Mouse (Mus musculus): ENCODE measurements around the gene Csrnp3. TPM values are rescaled to one million over a fixed set of nuclear protein-coding genes. Genes with fewer than 3 reads are reported as not detected.
"Not testable (repeated sequence)": the region's sequence is repeated elsewhere in the genome, so short reads cannot be mapped to it uniquely, and the experiment has no call there.

Csrnp3 gene
- polyA plus RNA-seq, 1 experiment from 2014 or later: 8.0 TPM

DNA sequence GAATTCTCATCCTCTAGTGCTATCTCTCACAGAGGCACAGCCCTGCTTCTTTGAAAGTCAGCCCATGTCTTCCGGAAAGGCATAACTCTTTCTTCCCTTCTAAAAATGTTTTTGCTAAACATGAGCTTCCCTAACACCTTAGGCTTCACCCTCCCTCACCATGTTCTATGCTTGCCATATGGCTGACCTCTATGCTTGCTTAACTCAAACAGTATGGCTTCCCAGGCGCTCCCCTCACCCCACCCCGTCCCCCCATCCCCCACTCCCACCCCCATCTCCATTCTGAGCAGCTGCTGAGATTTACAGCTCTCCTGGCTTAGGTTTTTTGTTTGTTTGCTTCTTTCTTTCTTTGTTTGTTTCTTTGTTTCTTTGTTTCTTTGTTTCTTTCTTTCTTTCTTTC is 3.2 kb upstream of the Csrnp3 start:
- Histone ChIP-seq H3K27ac (replicated peaks) (0 out of 2 replicates have a peak overlapping the region, but pooled peaks have one; percentile 20), H3K36me3 (no peaks in the 10 kb centered on the region), H3K9me3 (replicated peaks) (no peaks in the 10 kb centered on the region), H3K27me3 (ENCODE audit: low read depth, poor library complexity, severe bottlenecking) (peaks cover 10% of the 10 kb centered on the region; the same call in 1 of the 2 replicates), H3K4me3 (no peak overlapping the region), H3K4me1 (peaks cover 28% of the 10 kb centered on the region)
- 54% methylated on average over 3 of the region's 3 CpGs for whole genome bisulfite sequencing
- peak; percentile 18 for DNase-seq (ENCODE audit: low spot score)

DNA sequence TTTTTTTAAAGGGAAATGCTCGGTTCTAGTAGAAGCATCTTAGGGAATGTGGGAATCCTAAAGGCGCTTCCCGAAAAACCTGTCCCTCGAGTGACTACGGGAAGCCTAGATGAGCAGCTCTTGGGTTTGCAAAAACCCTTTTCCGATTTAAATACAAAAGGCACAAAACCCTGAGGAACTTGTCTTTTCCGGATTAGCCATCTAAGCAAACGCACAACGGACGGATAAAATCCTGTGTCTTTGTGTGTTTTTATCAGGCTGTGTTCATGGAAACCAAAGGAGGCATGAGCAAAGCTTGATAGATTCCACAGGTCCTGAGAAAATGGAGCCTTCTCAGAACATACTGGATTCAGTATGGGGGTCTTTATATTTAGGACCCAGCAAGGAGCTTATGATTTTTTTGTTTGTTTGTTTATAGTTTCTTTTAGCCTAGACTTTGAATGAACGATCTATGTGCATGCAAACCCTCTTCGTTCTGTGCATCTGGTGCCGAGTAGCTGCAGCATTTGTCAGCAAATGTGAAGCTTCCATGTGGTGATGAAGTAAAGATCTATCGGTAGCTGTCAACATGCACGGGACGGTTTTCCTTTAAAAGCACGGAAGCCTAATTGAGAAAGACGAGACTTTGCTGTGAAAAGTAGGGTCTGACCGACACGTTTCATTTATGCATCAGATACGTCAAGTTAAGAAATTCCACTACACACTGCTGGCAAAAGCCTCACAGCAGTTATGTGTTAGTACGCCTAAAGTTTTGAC is 611 bp downstream of the Csrnp3 start:
- H3K4me1 ChIP-seq: peaks cover 43% of the 10 kb centered on the region
- under 1% methylated on average over 22 of the region's 22 CpGs for WGBS
- peaks cover 9% of the 10 kb centered on the region; the same call in 1 of the 2 replicates for H3K36me3 ChIP-seq
- H3K4me3 ChIP-seq: peak overlapping the region; percentile 57
- H3K27me3 ChIP-seq (ENCODE audit: low read depth, poor library complexity, severe bottlenecking): peaks cover 10% of the 10 kb centered on the region; the same call in 1 of the 2 replicates
- peak; percentile 40 for DNase-seq (ENCODE audit: low spot score)
- H3K27ac ChIP-seq (replicated peaks): peak overlapping the region; percentile 82
- no peaks in the 10 kb centered on the region for H3K9me3 ChIP-seq (replicated peaks)

GRCm38 (mm10) chr2:65847463-65848110 is 2.0 kb downstream of the Csrnp3 start:
- H3K36me3 ChIP-seq: peaks cover 9% of the 10 kb centered on the region; the same call in 1 of the 2 replicates
- peaks cover 10% of the 10 kb centered on the region; the same call in 1 of the 2 replicates for H3K27me3 ChIP-seq (ENCODE audit: low read depth, poor library complexity, severe bottlenecking)
- H3K4me3 ChIP-seq: peak overlapping the region; percentile 57
- H3K9me3 ChIP-seq (replicated peaks): no peaks in the 10 kb centered on the region
- WGBS: 31% methylated on average over 7 of the region's 7 CpGs
- peak; percentile 50 for DNase-seq (ENCODE audit: low spot score)
- peak overlapping the region; percentile 53 for H3K27ac ChIP-seq (replicated peaks)
- peaks cover 37% of the 10 kb centered on the region for H3K4me1 ChIP-seq

DNA sequence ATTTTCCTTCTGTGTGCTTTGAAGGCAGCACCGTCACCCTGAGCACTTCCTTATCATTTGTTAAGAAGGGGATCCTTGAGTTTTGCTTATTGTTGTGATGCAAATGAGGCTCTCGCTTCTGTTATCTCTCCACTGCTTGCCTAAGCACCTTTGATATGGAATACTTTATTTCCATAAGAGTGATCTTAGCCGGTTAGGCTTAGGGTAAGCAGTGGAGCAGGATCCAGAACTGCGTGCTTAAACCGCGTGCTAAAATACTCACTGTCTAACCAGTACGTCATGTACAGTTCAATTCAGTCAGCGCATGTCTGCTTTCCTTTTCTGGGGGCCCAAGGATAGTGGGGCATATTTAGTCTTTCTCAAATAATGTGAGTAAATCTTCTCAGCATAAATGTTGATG is 3.1 kb downstream of the Csrnp3 start:
- Histone ChIP-seq H3K4me3 (peak overlapping the region; percentile 12; the same call in 1 of the 2 replicates), H3K27me3 (ENCODE audit: low read depth, poor library complexity, severe bottlenecking) (peaks cover 8% of the 10 kb centered on the region; the same call in 1 of the 2 replicates), H3K4me1 (peaks cover 41% of the 10 kb centered on the region), H3K9me3 (replicated peaks) (no peaks in the 10 kb centered on the region), H3K36me3 (peaks cover 9% of the 10 kb centered on the region; the same call in 1 of the 2 replicates), H3K27ac (replicated peaks) (peak overlapping the region; percentile 28; the same call in 1 of the 2 replicates)
- no peak for DNase-seq (ENCODE audit: low spot score)
- WGBS: 32% methylated on average over 8 of the region's 8 CpGs

- WGBS: 92% methylated on average over 3 of the region's 3 CpGs
These were observed 4.7 kb downstream of the Csrnp3 start for GRCm38 (mm10) chr2:65850282-65850681.

GRCm38 (mm10) chr2:65856791-65857190 is 11.2 kb downstream of the Csrnp3 start:
- Histone ChIP-seq H3K27me3 (ENCODE audit: low read depth, poor library complexity, severe bottlenecking) (no peaks in the 10 kb centered on the region), H3K27ac (replicated peaks) (no peak overlapping the region), H3K36me3 (no peaks in the 10 kb centered on the region), H3K4me1 (peaks cover 9% of the 10 kb centered on the region; the same call in 1 of the 2 replicates), H3K4me3 (no peak overlapping the region), H3K9me3 (replicated peaks) (no peaks in the 10 kb centered on the region)
- 95% methylated on average over 5 of the region's 5 CpGs for WGBS
- no peak for DNase-seq (ENCODE audit: low spot score)

More at GRCm38 (mm10) chr2:65850282-65850681, 4.7 kb downstream of the Csrnp3 start:
- H3K27ac ChIP-seq (replicated peaks); H3K27me3 ChIP-seq (ENCODE audit: low read depth, poor library complexity, severe bottlenecking); H3K4me3 ChIP-seq; DNase-seq (ENCODE audit: low spot score); H3K36me3 ChIP-seq; H3K9me3 ChIP-seq (replicated peaks): not testable (repeated sequence)
- peaks cover 39% of the 10 kb centered on the region for H3K4me1 ChIP-seq

GRCm38 (mm10) chr2:65859767-65860727 is 14.5 kb downstream of the Csrnp3 start:
- Histone ChIP-seq H3K4me3 (no peak overlapping the region), H3K27ac (replicated peaks) (no peak overlapping the region), H3K36me3 (peaks cover 7% of the 10 kb centered on the region; the same call in 1 of the 2 replicates), H3K9me3 (replicated peaks) (no peaks in the 10 kb centered on the region; the same call in 1 of the 2 replicates), H3K4me1 (no peaks in the 10 kb centered on the region), H3K27me3 (ENCODE audit: low read depth, poor library complexity, severe bottlenecking) (no peaks in the 10 kb centered on the region)
- 88% methylated on average over 18 of the region's 18 CpGs for WGBS
- DNase-seq (ENCODE audit: low spot score): no peak

GRCm38 (mm10) chr2:65864778-65865339 is 19.3 kb downstream of the Csrnp3 start:
- DNase-seq (ENCODE audit: low spot score): no peak
- H3K27ac ChIP-seq (replicated peaks): no peak overlapping the region
- H3K4me1 ChIP-seq: no peaks in the 10 kb centered on the region
- WGBS: 88% methylated on average over 12 of the region's 12 CpGs
- H3K27me3 ChIP-seq (ENCODE audit: low read depth, poor library complexity, severe bottlenecking): no peaks in the 10 kb centered on the region
- no peak overlapping the region for H3K4me3 ChIP-seq
- H3K36me3 ChIP-seq: peaks cover 7% of the 10 kb centered on the region; the same call in 1 of the 2 replicates
- H3K9me3 ChIP-seq (replicated peaks): no peaks in the 10 kb centered on the region; the same call in 1 of the 2 replicates

GRCm38 (mm10) chr2:65870919-65871582 is 25.5 kb downstream of the Csrnp3 start:
- Histone ChIP-seq H3K4me1 (no peaks in the 10 kb centered on the region), H3K27ac (replicated peaks) (no peak overlapping the region), H3K9me3 (replicated peaks) (no peaks in the 10 kb centered on the region), H3K27me3 (ENCODE audit: low read depth, poor library complexity, severe bottlenecking) (no peaks in the 10 kb centered on the region), H3K4me3 (no peak overlapping the region), H3K36me3 (peaks cover 4% of the 10 kb centered on the region; the same call in 1 of the 2 replicates)
- no peak for DNase-seq (ENCODE audit: low spot score)
- WGBS: 85% methylated on average over 12 of the region's 12 CpGs

DNA sequence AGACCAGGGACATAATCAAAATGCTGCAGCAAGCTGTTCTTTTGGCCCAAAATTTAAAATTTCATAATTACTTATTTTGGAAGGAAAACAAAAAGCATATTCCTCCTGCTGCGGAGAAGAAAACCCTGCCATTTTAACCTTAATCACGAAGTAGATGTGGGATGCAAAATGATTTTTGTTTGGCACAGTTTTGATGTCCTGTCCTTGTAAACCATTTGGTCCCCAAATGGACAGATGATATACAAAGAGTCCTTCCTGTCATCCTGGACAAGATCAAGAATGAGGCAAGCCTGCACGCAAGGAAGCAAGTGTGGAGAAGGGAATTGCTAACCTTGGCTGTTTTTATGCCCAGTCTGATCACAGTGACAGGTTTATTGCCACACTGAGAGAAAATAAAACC is 46.0 kb downstream of the Csrnp3 start:
- Histone ChIP-seq H3K4me3 (no peak overlapping the region), H3K36me3 (no peaks in the 10 kb centered on the region), H3K27ac (replicated peaks) (no peak overlapping the region), H3K9me3 (replicated peaks) (no peaks in the 10 kb centered on the region), H3K4me1 (peaks cover 9% of the 10 kb centered on the region), H3K27me3 (ENCODE audit: low read depth, poor library complexity, severe bottlenecking) (no peaks in the 10 kb centered on the region)
- 91% methylated on average over 3 of the region's 3 CpGs for WGBS
- DNase-seq (ENCODE audit: low spot score): no peak

DNA sequence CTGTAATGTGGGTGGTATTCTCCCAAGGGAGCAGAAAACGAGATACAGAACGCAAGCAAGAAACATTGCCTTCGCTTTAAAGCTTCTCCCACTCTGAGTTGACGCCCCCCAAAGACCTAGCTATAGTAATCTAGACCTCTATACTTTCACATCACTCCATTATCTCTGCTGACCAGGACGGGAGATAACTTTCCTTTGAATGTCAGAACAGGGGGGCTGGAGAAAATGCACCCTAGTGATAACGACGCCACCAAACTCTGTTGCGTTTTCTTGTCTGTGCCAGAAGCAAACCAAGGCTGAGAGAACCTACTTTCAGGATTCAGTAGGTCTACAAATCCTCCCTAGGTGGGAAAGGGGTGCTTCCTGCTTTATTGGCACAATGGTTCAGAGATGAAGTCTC is 47.7 kb downstream of the Csrnp3 start:
- WGBS: 86% methylated on average over 8 of the region's 8 CpGs
- H3K27ac ChIP-seq (replicated peaks): no peak overlapping the region
- H3K36me3 ChIP-seq: no peaks in the 10 kb centered on the region
- peaks cover 21% of the 10 kb centered on the region for H3K4me1 ChIP-seq
- no peak overlapping the region for H3K4me3 ChIP-seq
- no peak for DNase-seq (ENCODE audit: low spot score)
- no peaks in the 10 kb centered on the region for H3K27me3 ChIP-seq (ENCODE audit: low read depth, poor library complexity, severe bottlenecking)
- no peaks in the 10 kb centered on the region for H3K9me3 ChIP-seq (replicated peaks)

All from midbrain, embryonic 10.5 days (tissue).